Mouse (Mus musculus) kidney, embryonic 15.5 days (tissue): Measurements from ENCODE around the gene Dst. TPM values are rescaled to one million over a fixed set of nuclear protein-coding genes. Genes with fewer than 3 reads are reported as not detected.
A peak's percentile ranks its signal among the peaks of the same experiment; 100 is the strongest.

Experiments used
- ATAC-seq: fragments of 200-750 bp; cut with Nextera tagmentation; replicated peaks from 2 replicates; pipeline ENCODE4 v1.8.0; 2017; ENCODE audit warnings: moderate TSS enrichment; ENCODE audit not compliant: low FRiP score
- H3K27ac ChIP-seq: fragments of 300-500 bp; sonication (generic); 2 replicates; pipeline ENCODE4 v1.5.1; 2015; ENCODE audit warnings: mild to moderate bottlenecking, inconsistent platforms
- H3K27me3 ChIP-seq: fragments of 300-500 bp; sonication (generic); 2 replicates; pipeline ENCODE4 v1.6.1; 2015; ENCODE audit warnings: inconsistent platforms
- H3K36me3 ChIP-seq: fragments of 300-500 bp; sonication (generic); 2 replicates; pipeline ENCODE4 v1.6.1; 2015; ENCODE audit warnings: inconsistent platforms
- H3K4me1 ChIP-seq: fragments of 300-500 bp; sonication (generic); 2 replicates; pipeline ENCODE4 v1.6.1; 2015; ENCODE audit warnings: inconsistent platforms
- H3K4me2 ChIP-seq: fragments of 300-500 bp; sonication (generic); 2 replicates; pipeline ENCODE4 v1.6.1; 2015; ENCODE audit warnings: moderate library complexity, mild to moderate bottlenecking, inconsistent platforms
- H3K4me3 ChIP-seq: fragments of 300-500 bp; sonication (generic); replicated peaks from 2 replicates; pipeline ENCODE4 v1.5.1; 2015; ENCODE audit warnings: mild to moderate bottlenecking, inconsistent platforms
- H3K9ac ChIP-seq: fragments of 300-500 bp; sonication (generic); 2 replicates; pipeline ENCODE4 v1.6.1; 2015; ENCODE audit warnings: mild to moderate bottlenecking, inconsistent platforms
- H3K9me3 ChIP-seq: fragments of 300-500 bp; sonication (generic); replicated peaks from 2 replicates; pipeline ENCODE4 v1.6.1; 2016; ENCODE audit warnings: inconsistent platforms
- WGBS: fragments of 180-500 bp; shearing (Covaris S2); methylation state at CpG from one replicate; pipeline ENCODE4 v1.1.7; 2015; ENCODE audit warnings: mixed read lengths; 5-methylcytosine and 5-hydroxymethylcytosine counted together
- polyA plus RNA-seq: library from polyadenylated mRNA; unstranded; fragments of >200 nt; fragmentation: Nextera tagmentation; extraction: Ambion mirVana; gene quantifications from 2 replicates; pipeline ENCODE4 v1.2.1, GENCODE M21; 2015

Gene Dst
- polyA plus RNA-seq, 1 experiment from 2014 or later: 27.9 TPM

GRCm38 (mm10) chr1:34275787-34276186 is 367.8 kb downstream of the Dst start:
- Histone ChIP-seq H3K4me1 (no peaks in the 10 kb centered on the region), H3K27ac (no peak overlapping the region), H3K9me3 (no peaks in the 10 kb centered on the region), H3K4me3 (no peak overlapping the region), H3K4me2 (no peak overlapping the region), H3K36me3 (peaks cover 90% of the 10 kb centered on the region), H3K9ac (no peak overlapping the region), H3K27me3 (no peaks in the 10 kb centered on the region)
- no peak for ATAC-seq
- 89% methylated on average over 13 of the region's 13 CpGs for WGBS

GRCm38 (mm10) chr1:34276756-34277155 is 368.7 kb downstream of the Dst start:
- H3K36me3 ChIP-seq: peaks cover 87% of the 10 kb centered on the region
- no peaks in the 10 kb centered on the region for H3K27me3 ChIP-seq
- no peak overlapping the region for H3K27ac ChIP-seq
- no peak for ATAC-seq
- H3K4me1 ChIP-seq: no peaks in the 10 kb centered on the region
- 92% methylated on average over 7 of the region's 7 CpGs for WGBS
- H3K4me3 ChIP-seq: no peak overlapping the region
- H3K4me2 ChIP-seq: no peak overlapping the region
- H3K9me3 ChIP-seq: no peaks in the 10 kb centered on the region
- H3K9ac ChIP-seq: no peak overlapping the region

- H3K27me3 ChIP-seq: no peaks in the 10 kb centered on the region
- no peak overlapping the region for H3K4me2 ChIP-seq
- WGBS: 86% methylated on average over 8 of the region's 8 CpGs
- no peak overlapping the region for H3K9ac ChIP-seq
- H3K4me3 ChIP-seq: no peak overlapping the region
- no peak overlapping the region for H3K27ac ChIP-seq
- no peaks in the 10 kb centered on the region for H3K4me1 ChIP-seq
- no peaks in the 10 kb centered on the region for H3K9me3 ChIP-seq
- H3K36me3 ChIP-seq: peaks cover 87% of the 10 kb centered on the region
- no peak for ATAC-seq
These were observed 369.2 kb downstream of the Dst start for GRCm38 (mm10) chr1:34277259-34277658.

GRCm38 (mm10) chr1:34283502-34283901 is 375.5 kb downstream of the Dst start:
- Histone ChIP-seq H3K9ac (no peak overlapping the region), H3K4me3 (no peak overlapping the region), H3K27ac (no peak overlapping the region), H3K36me3 (peaks cover 86% of the 10 kb centered on the region), H3K27me3 (no peaks in the 10 kb centered on the region), H3K9me3 (no peaks in the 10 kb centered on the region), H3K4me2 (no peak overlapping the region), H3K4me1 (no peaks in the 10 kb centered on the region)
- no peak for ATAC-seq
- WGBS: 87% methylated on average over 7 of the region's 7 CpGs

GRCm38 (mm10) chr1:34284979-34285378 is 377.0 kb downstream of the Dst start:
- H3K9ac ChIP-seq: no peak overlapping the region
- H3K27ac ChIP-seq: no peak overlapping the region
- peaks cover 87% of the 10 kb centered on the region for H3K36me3 ChIP-seq
- no peak overlapping the region for H3K4me2 ChIP-seq
- WGBS: 84% methylated on average over 9 of the region's 9 CpGs
- no peak for ATAC-seq
- H3K9me3 ChIP-seq: no peaks in the 10 kb centered on the region
- H3K4me3 ChIP-seq: no peak overlapping the region
- H3K27me3 ChIP-seq: no peaks in the 10 kb centered on the region
- H3K4me1 ChIP-seq: peaks cover 5% of the 10 kb centered on the region; the same call in 1 of the 2 replicates

- Histone ChIP-seq H3K36me3 (peaks cover 90% of the 10 kb centered on the region), H3K9me3 (no peaks in the 10 kb centered on the region), H3K4me2 (no peak overlapping the region), H3K27me3 (no peaks in the 10 kb centered on the region), H3K27ac (no peak overlapping the region), H3K9ac (no peak overlapping the region), H3K4me1 (peaks cover 7% of the 10 kb centered on the region; the same call in 1 of the 2 replicates), H3K4me3 (no peak overlapping the region)
- WGBS: 88% methylated on average over 10 of the region's 10 CpGs
- ATAC-seq: no peak
These were observed 379.7 kb downstream of the Dst start for GRCm38 (mm10) chr1:34287731-34288130.

GRCm38 (mm10) chr1:34288181-34288580 is 380.2 kb downstream of the Dst start:
- Histone ChIP-seq H3K36me3 (peaks cover 92% of the 10 kb centered on the region), H3K27ac (no peak overlapping the region), H3K4me2 (no peak overlapping the region), H3K9ac (no peak overlapping the region), H3K9me3 (no peaks in the 10 kb centered on the region), H3K27me3 (no peaks in the 10 kb centered on the region), H3K4me3 (no peak overlapping the region), H3K4me1 (peaks cover 7% of the 10 kb centered on the region; the same call in 1 of the 2 replicates)
- 95% methylated on average over 8 of the region's 8 CpGs for WGBS
- ATAC-seq: no peak

- Histone ChIP-seq H3K4me1 (peaks cover 7% of the 10 kb centered on the region; the same call in 1 of the 2 replicates), H3K9ac (no peak overlapping the region), H3K9me3 (no peaks in the 10 kb centered on the region), H3K36me3 (peaks cover 94% of the 10 kb centered on the region), H3K4me2 (no peak overlapping the region), H3K27me3 (no peaks in the 10 kb centered on the region), H3K4me3 (no peak overlapping the region), H3K27ac (0 out of 2 replicates have a peak overlapping the region, but pooled peaks have one; percentile 46)
- WGBS: 70% methylated on average over 13 of the region's 13 CpGs
- peak; percentile 47 for ATAC-seq
These were observed 380.9 kb downstream of the Dst start for GRCm38 (mm10) chr1:34288721-34289471.

GRCm38 (mm10) chr1:34289472-34289748 is 381.4 kb downstream of the Dst start:
- WGBS: 79% methylated on average over 14 of the region's 14 CpGs

GRCm38 (mm10) chr1:34290321-34290720 is 382.3 kb downstream of the Dst start:
- Histone ChIP-seq H3K9ac (no peak overlapping the region), H3K9me3 (no peaks in the 10 kb centered on the region), H3K36me3 (peaks cover 95% of the 10 kb centered on the region), H3K4me3 (no peak overlapping the region), H3K4me2 (no peak overlapping the region), H3K4me1 (peaks cover 7% of the 10 kb centered on the region; the same call in 1 of the 2 replicates), H3K27ac (no peak overlapping the region), H3K27me3 (no peaks in the 10 kb centered on the region)
- WGBS: 88% methylated on average over 12 of the region's 12 CpGs
- ATAC-seq: 0 out of 2 replicates have a peak, but pooled peaks have one; percentile 40

More at GRCm38 (mm10) chr1:34289472-34289748, 381.4 kb downstream of the Dst start:
- Histone ChIP-seq H3K36me3 (peaks cover 94% of the 10 kb centered on the region), H3K9me3 (no peaks in the 10 kb centered on the region), H3K4me1 (peaks cover 7% of the 10 kb centered on the region; the same call in 1 of the 2 replicates), H3K9ac (no peak overlapping the region), H3K4me3 (no peak overlapping the region), H3K27ac (peak overlapping the region; percentile 46; the same call in 1 of the 2 replicates), H3K27me3 (no peaks in the 10 kb centered on the region), H3K4me2 (no peak overlapping the region)
- no peak for ATAC-seq

- Histone ChIP-seq H3K9ac (no peak overlapping the region), H3K27me3 (no peaks in the 10 kb centered on the region), H3K4me1 (peaks cover 7% of the 10 kb centered on the region; the same call in 1 of the 2 replicates), H3K36me3 (peaks cover 93% of the 10 kb centered on the region), H3K4me2 (no peak overlapping the region), H3K4me3 (no peak overlapping the region), H3K9me3 (no peaks in the 10 kb centered on the region), H3K27ac (no peak overlapping the region)
- ATAC-seq: no peak
- 87% methylated on average over 14 of the region's 14 CpGs for WGBS
These were observed 385.2 kb downstream of the Dst start for GRCm38 (mm10) chr1:34293198-34293597.

- Histone ChIP-seq H3K4me2 (no peak overlapping the region), H3K4me3 (no peak overlapping the region), H3K9ac (no peak overlapping the region), H3K36me3 (peaks cover 89% of the 10 kb centered on the region), H3K4me1 (no peaks in the 10 kb centered on the region), H3K27ac (no peak overlapping the region), H3K27me3 (no peaks in the 10 kb centered on the region), H3K9me3 (no peaks in the 10 kb centered on the region)
- ATAC-seq: no peak
- WGBS: 84% methylated on average over 9 of the region's 9 CpGs
These were observed 389.6 kb downstream of the Dst start for GRCm38 (mm10) chr1:34297636-34298035.
